In the genomic region with DNA sequence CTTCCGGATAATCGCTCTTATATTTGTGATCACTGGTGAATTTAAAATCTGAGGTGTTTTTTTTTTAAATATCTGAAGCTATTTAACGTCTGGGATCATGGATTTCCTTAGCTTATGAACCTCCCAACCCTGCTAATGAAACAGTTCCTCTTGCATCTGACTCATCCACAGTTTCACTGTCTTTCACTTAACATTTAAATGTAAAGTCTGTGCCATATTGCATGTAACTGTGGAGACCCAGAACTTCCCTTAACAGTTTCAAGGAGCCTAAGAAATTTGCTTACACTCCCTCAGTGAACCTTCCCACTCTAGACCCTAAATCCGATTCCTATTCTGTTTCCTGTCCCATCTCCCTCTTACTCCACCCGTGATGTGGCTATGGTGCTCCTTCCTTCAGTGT, we compare ENCODE assay signal across 15 mouse cellular contexts.
"Had no signal": no experiment of that assay in that cellular context is flagged by ENCODE, and none has a peak within 500 bp of the region (broad histone marks: within the 10 kb centered on the region; RNA-seq: fewer than 3 reads in every experiment).

No protein-coding gene starts in this region.

- H3K9me3 ChIP-seq: limb, embryonic 13.5 days; midbrain, embryonic 15.5 days; neural tube, embryonic 13.5 days; stomach, embryonic 15.5 days had no signal

- ATAC-seq: midbrain, embryonic 15.5 days had no signal

- H3K36me3 ChIP-seq: midbrain, embryonic 15.5 days; neural tube, embryonic 13.5 days; stomach, embryonic 15.5 days had no signal

- H3K27me3 ChIP-seq: limb, embryonic 13.5 days; megakaryocyte, embryonic 14.5 days; midbrain, embryonic 15.5 days; neural tube, embryonic 13.5 days; stomach, embryonic 15.5 days had no signal

- DNase-seq: kidney, adult 8-10 months; kidney, postnatal 36 days; layer of hippocampus, adult 9-11 months; layer of hippocampus, postnatal 36 days; left cerebral cortex, postnatal 4 days; lung, adult 18-20 months; right cerebral cortex, postnatal 14 days; thymus, postnatal 4 days had no signal

- H3K27ac ChIP-seq: kidney, postnatal 0 days; limb, embryonic 13.5 days; liver, embryonic 14.5 days; midbrain, embryonic 15.5 days; neural tube, embryonic 13.5 days; stomach, embryonic 15.5 days had no signal

- H3K4me1 ChIP-seq: limb, embryonic 13.5 days; midbrain, embryonic 15.5 days; neural tube, embryonic 13.5 days; stomach, embryonic 15.5 days had no signal

- H3K4me3 ChIP-seq: limb, embryonic 13.5 days; megakaryocyte, embryonic 14.5 days; midbrain, embryonic 15.5 days; neural tube, embryonic 13.5 days; stomach, embryonic 15.5 days had no signal
